Comparison of ENCODE assay signal across 19 mouse cellular contexts in genomic region chr6:22351551-22351950, GRCm38 (mm10). TPM values are rescaled to one million over a fixed set of nuclear protein-coding genes. Genes with fewer than 3 reads are reported as not detected.
A peak's percentile ranks its signal among the peaks of the same experiment; 100 is the strongest.
DNase-seq lines count a peak whose midpoint lies in the region; ATAC-seq lines count a peak whose summit lies in the region.
"Had no signal": no experiment of that assay in that cellular context is flagged by ENCODE, and none has a peak within 500 bp of the region (broad histone marks: within the 10 kb centered on the region; RNA-seq: fewer than 3 reads in every experiment).

No protein-coding gene starts in this region.

- H3K27me3 ChIP-seq in liver, embryonic 16.5 days (ENCODE audit: control insufficient read depth, insufficient read depth, low read depth, low read length) = no peaks in the 10 kb centered on the region
- no peaks in the 10 kb centered on the region for H3K27me3 ChIP-seq in liver, embryonic 12.5 days (replicated peaks)
- H3K27me3 ChIP-seq: embryonic facial prominence, embryonic 13.5 days; hindbrain, embryonic 12.5 days; limb, embryonic 15.5 days; midbrain, embryonic 12.5 days had no signal

- no peaks in the 10 kb centered on the region for H3K9me3 ChIP-seq in liver, embryonic 16.5 days (replicated peaks; ENCODE audit: control insufficient read depth, low read length)
- no peaks in the 10 kb centered on the region for H3K9me3 ChIP-seq in liver, embryonic 12.5 days (replicated peaks)
- H3K9me3 ChIP-seq: embryonic facial prominence, embryonic 13.5 days; forebrain, embryonic 10.5 days; hindbrain, embryonic 12.5 days; limb, embryonic 15.5 days; midbrain, embryonic 12.5 days had no signal

- no peaks in the 10 kb centered on the region for H3K36me3 ChIP-seq in liver, embryonic 16.5 days (ENCODE audit: control insufficient read depth, insufficient read depth)
- no peaks in the 10 kb centered on the region for H3K36me3 ChIP-seq in liver, embryonic 12.5 days
- H3K36me3 ChIP-seq: embryonic facial prominence, embryonic 13.5 days; forebrain, embryonic 10.5 days; hindbrain, embryonic 12.5 days; limb, embryonic 15.5 days; midbrain, embryonic 12.5 days had no signal

- H3K4me2 ChIP-seq in liver, embryonic 16.5 days (ENCODE audit: low read depth, low read length) = peak overlapping the region; percentile 20; the same call in 1 of the 2 replicates
- H3K4me2 ChIP-seq in liver, embryonic 12.5 days = no peak overlapping the region
- H3K4me2 ChIP-seq: embryonic facial prominence, embryonic 13.5 days; hindbrain, embryonic 12.5 days; limb, embryonic 15.5 days; midbrain, embryonic 12.5 days had no signal

- no peak overlapping the region for H3K4me3 ChIP-seq in liver, embryonic 16.5 days (ENCODE audit: low read depth, low read length)
- H3K4me3 ChIP-seq in liver, embryonic 12.5 days = no peak overlapping the region
- H3K4me3 ChIP-seq: embryonic facial prominence, embryonic 13.5 days; forebrain, embryonic 10.5 days; hindbrain, embryonic 12.5 days; limb, embryonic 15.5 days; midbrain, embryonic 12.5 days had no signal

- WGBS in liver, embryonic 16.5 days (ENCODE audit: insufficient replicate concordance) = 43% methylated on average over 9 of the region's 9 CpGs
- 58% methylated on average over 9 of the region's 9 CpGs for WGBS in liver, embryonic 12.5 days (ENCODE audit: insufficient replicate concordance)

- no peak for ATAC-seq in liver, embryonic 16.5 days (ENCODE audit: low read depth)
- no peak for ATAC-seq in liver, embryonic 12.5 days
- ATAC-seq: intestine, embryonic 16.5 days had no signal

- DNase-seq in urinary bladder, adult 18-20 months (ENCODE audit: low spot score in 2 of 2) = peak; percentile 27 to 29
- no peak for DNase-seq in urinary bladder, postnatal 25 days (ENCODE audit: low spot score)
- peak; percentile 97 for DNase-seq in gonadal fat pad, adult 2 months (ENCODE audit: low read depth)
- peak; percentile 44 for DNase-seq in thymus, postnatal 4 days
- DNase-seq in frontal cortex, postnatal 14 days (ENCODE audit: low spot score in 2 of 2) = no peak
- DNase-seq in embryo, embryonic 10.5 days (ENCODE audit: low spot score) = no peak
- DNase-seq: cerebellum, adult 18-20 months; heart, adult 18-20 months; kidney, postnatal 10 days; right cerebral cortex, postnatal 25 days had no signal

- peaks cover 39% of the 10 kb centered on the region for H3K4me1 ChIP-seq in liver, embryonic 16.5 days (ENCODE audit: control insufficient read depth, low read depth, low read length)
- H3K4me1 ChIP-seq in liver, embryonic 12.5 days = peaks cover 67% of the 10 kb centered on the region

- H3K27ac ChIP-seq in liver, embryonic 16.5 days (ENCODE audit: low read length) = peak overlapping the region; percentile 34
- no peak overlapping the region for H3K27ac ChIP-seq in liver, embryonic 12.5 days
- H3K27ac ChIP-seq: embryonic facial prominence, embryonic 13.5 days; forebrain, embryonic 10.5 days; hindbrain, embryonic 12.5 days; limb, embryonic 15.5 days; macrophage; midbrain, embryonic 12.5 days had no signal

- no peak overlapping the region for H3K9ac ChIP-seq in liver, embryonic 16.5 days (ENCODE audit: low read depth, low read length)
- H3K9ac ChIP-seq in liver, embryonic 12.5 days = no peak overlapping the region
- H3K9ac ChIP-seq: embryonic facial prominence, embryonic 13.5 days; hindbrain, embryonic 12.5 days; limb, embryonic 15.5 days; midbrain, embryonic 12.5 days had no signal

RNA-seq across cellular contexts. Expression of gene Fam3c, which starts 4.5 kb away (rescaled TPM):
- 18.5 and 19.9 TPM in 2 replicates for polyA plus RNA-seq in liver, embryonic 16.5 days (2015; fragmentation: Nextera tagmentation; extraction: Ambion mirVana)
- polyA plus RNA-seq in liver, embryonic 12.5 days (2016; fragmentation: Nextera tagmentation; extraction: Ambion mirVana) = 22.1 and 22.4 TPM in 2 replicates
- 14.7 and 30.5 TPM in 2 replicates for polyA plus RNA-seq in gonadal fat pad, adult 2 months (2012; rRNA removed)

Comparison
In these comparisons a context has a peak if more than half of its experiments do, and no peak if none do; other contexts are left out.
1. DNase-seq: peak in urinary bladder, adult 18-20 months (2 of 2), gonadal fat pad, adult 2 months (single experiment) and thymus, postnatal 4 days (single experiment); none in urinary bladder, postnatal 25 days (single experiment), frontal cortex, postnatal 14 days (0 of 2) and embryo, embryonic 10.5 days (single experiment).